Mouse (Mus musculus): ENCODE measurements around the gene Gna11.

The Gna11 gene

GRCm38 (mm10) chr10:81485479-81486018 is 59.4 kb downstream of the Gna11 start:
- no peak for DNase-seq (ENCODE audit: low spot score in 2 of 2)

DNA sequence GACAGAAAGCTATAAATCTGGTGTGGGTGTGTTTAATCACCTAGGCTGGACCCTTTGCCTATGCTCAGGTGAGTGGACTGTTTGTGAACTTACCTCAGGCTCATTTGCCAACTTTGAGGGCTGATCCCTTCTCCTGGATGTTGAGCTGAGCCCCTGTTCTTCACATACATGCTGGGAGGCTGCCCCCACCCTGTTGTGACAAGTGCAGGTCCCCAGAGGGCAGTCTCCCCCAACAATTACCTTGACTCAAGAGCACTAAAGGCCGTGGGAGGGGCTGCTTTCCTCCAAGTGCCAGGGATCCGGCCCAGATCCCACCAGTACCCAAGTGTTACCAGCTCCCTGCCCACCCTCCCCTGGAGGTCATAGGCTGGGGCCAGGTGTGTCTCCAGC is 59.9 kb downstream of the Gna11 start:
- DNase-seq (ENCODE audit: low spot score in 2 of 2): no peak

- DNase-seq (ENCODE audit: low spot score in 2 of 2): no peak
Measured at GRCm38 (mm10) chr10:81484441-81485059, 60.4 kb downstream of the Gna11 start.

GRCm38 (mm10) chr10:81483983-81484382 is 61.0 kb downstream of the Gna11 start:
- no peak for DNase-seq (ENCODE audit: low spot score in 2 of 2)

DNA sequence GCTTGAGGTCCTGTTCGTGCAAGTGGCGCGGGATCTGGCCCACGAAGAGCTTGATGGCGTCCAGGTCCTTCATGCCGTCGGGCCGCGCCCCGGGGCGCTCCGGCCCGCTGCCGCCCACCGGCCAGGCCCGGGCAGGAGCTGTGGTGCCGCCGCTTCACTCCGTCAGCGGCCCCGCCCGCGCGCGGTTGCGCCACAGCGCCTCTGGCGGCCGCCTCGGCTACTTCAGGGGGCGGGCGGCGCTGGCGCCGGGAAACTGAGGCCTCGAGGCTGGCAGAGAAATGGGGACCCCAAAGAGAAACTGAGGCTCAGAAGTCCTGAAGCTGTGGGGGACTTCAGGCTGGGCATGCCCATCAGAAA is 62.5 kb downstream of the Gna11 start, which contains the start of gene Celf5:
TSS of gene Celf5 (minus strand) at position 177 of the 357 bp plus-strand sequence.
- DNase-seq (ENCODE audit: low spot score in 2 of 2): peak in 1 of 2 experiments; percentile 66

DNA sequence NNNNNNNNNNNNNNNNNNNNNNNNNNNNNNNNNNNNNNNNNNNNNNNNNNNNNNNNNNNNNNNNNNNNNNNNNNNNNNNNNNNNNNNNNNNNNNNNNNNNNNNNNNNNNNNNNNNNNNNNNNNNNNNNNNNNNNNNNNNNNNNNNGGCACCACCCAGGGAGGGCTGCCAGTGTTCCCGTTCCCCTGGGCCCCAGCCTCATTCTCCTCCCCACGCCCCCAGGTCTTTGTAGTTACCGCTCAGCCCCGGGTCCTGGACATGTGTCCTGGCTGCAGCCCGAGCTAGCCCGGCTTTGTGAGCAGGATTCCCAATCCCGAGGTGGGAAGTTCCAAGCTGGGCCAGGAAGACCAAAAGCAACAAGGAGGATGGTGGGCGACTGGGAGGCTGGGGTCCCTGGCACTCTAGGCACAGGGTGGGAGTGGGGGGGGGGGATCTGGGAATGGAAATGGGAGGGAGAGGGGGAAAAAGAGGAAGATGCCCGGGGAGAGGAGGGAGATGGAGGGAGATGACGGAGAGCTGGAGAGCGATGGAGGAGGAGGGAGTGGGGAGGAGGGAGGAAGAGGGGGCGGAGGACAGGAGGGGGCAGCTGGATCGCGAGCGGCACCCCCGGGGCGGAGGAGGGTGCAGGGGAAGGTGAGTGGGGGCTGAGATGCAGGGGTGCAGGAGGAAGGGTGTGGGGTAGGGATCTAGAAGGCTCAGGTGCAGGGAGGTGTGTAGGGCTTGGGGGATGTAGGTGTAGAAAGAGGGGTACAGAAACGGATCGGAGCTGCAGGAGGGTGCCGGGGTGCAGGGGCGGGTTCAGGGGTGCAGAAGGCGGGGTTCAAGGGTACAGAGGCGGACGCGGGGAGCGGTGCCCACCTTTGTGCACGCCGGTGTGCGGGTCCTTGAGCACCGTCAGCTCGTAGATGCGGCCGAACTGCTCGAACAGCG is 63.1 kb downstream of the Gna11 start:
- DNase-seq (ENCODE audit: low spot score in 2 of 2): no peak
